Mouse (Mus musculus) heart, postnatal 10 days (tissue): ENCODE data around the gene Timm22. TPM values are rescaled to one million over a fixed set of nuclear protein-coding genes. Genes with fewer than 3 reads are reported as not detected.
A peak's percentile ranks its signal among the peaks of the same experiment; 100 is the strongest.

Experiments used
- DNase-seq, 2 experiments: peaks; one replicate each; pipeline ENCODE4 v3.0.0; 2021
- intact Hi-C: fragments of 180-260 bp; cut with DNase I; formaldehyde crosslinking; loops from one replicate; pipeline ENCODE4 v1.15.1; 2025
- total RNA-seq, 2 experiments: library from RNA; stranded (reverse); gene quantifications; 2 replicates each; pipeline ENCODE4 v1.2.3; 2021

Timm22 gene
- total RNA-seq, 2 experiments from 2014 or later: 43.4 to 51.7 TPM

GRCm38 (mm10) chr11:76387097-76387496, 19.7 kb upstream of the Timm22 start:
- intact Hi-C loops: no loop called here
- DNase-seq: no peak

GRCm38 (mm10) chr11:76388711-76389110, 18.0 kb upstream of the Timm22 start:
- DNase-seq: no peak
- intact Hi-C loops: no loop called here

DNA sequence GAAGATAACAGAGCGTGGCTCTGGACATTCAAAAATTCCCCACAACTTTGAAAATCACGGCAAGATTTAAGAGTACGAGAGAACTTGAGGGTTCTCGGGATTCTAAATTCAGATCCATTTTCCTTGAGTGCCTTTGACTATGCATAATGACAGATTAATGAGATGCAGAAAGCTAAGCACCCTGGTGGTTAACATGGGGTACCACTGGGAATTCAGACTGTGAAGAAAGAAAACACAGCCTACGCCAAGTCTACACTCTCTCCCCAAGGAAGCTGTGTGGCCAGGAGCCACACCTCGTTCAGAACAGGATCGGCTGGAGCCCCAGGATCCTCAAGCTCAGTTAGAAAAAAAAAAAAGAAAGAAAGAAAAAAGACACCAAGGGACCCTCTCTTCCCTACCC, 14.2 kb upstream of the Timm22 start:
- no peak for DNase-seq
- intact Hi-C loops: no loop called here

GRCm38 (mm10) chr11:76392996-76393395, 13.8 kb upstream of the Timm22 start:
- intact Hi-C loops: no loop called here
- DNase-seq: no peak

DNA sequence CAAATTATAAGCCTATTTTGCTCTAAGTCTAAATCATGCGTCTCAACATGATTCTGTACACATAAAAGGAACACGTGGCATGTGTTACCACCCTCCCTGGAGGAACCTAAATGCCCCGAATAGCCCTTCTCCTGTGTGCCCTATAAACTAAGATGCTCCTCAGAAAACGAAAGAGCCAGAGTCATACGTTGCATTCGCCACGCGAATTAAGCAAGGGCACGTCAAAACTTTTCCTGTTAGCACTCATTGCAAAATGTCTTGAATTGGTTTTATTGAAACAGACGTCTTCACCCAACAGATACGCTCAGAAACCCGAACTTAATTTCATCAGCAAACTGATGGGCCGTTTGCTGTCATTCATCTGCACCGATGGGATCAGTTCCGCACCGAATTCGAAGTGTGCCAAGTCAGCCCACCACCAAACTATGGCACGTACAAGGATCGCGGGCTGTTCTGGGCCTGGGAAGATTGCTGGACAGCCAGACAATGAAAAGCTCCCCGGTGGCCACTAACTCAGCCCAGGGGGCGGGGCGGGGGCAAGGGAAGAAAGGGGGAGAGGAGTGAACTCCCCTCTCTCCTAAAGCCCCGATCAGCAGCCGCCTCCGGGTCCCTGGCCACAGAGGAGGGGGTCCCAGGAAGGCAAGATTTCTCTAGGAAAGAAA, 9.0 kb upstream of the Timm22 start:
- intact Hi-C loops: loop anchor here (2.0 kb wide), 1 partner anchor 83 kb away; no protein-coding TSS in a partner anchor
- peak; percentile 45 to 46 for DNase-seq

DNA sequence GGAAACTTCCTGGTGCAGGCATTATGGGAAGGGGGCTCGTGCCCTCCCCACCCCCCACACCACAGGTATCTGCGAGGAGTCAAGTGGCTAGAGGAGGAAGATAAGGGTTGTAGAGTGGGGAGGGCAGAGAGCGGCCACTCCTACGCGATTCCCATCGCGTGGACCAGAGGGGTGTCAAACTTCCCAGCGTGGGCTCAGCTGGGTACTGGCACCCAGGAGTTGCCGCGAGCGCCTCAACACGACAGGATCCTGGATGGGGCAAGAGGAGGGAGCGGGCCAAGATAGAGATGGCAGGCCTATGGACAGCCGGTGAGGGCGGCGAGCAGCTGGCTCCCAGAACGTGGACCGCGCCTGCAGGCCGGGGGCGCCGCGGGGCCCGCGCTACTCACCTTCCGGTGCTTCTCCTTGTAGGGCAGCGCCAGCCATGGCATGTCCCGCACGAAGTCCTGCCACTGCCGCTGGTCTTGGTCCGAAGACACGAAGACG, 8.4 kb upstream of the Timm22 start:
- intact Hi-C loops: loop anchor here (2.0 kb wide), 1 partner anchor 84 kb away; no protein-coding TSS in a partner anchor
- DNase-seq: peak in 1 of 2 experiments; percentile 64

GRCm38 (mm10) chr11:76398798-76399586, 7.8 kb upstream of the Timm22 start, which contains the start of gene Nxn:
Gene Nxn (minus strand): TSS chr11:76399140.
- peak; percentile 94 to 96 for DNase-seq
- intact Hi-C loops: loop anchor here (2.0 kb wide), 1 partner anchor 84 kb away; no protein-coding TSS in a partner anchor

DNA sequence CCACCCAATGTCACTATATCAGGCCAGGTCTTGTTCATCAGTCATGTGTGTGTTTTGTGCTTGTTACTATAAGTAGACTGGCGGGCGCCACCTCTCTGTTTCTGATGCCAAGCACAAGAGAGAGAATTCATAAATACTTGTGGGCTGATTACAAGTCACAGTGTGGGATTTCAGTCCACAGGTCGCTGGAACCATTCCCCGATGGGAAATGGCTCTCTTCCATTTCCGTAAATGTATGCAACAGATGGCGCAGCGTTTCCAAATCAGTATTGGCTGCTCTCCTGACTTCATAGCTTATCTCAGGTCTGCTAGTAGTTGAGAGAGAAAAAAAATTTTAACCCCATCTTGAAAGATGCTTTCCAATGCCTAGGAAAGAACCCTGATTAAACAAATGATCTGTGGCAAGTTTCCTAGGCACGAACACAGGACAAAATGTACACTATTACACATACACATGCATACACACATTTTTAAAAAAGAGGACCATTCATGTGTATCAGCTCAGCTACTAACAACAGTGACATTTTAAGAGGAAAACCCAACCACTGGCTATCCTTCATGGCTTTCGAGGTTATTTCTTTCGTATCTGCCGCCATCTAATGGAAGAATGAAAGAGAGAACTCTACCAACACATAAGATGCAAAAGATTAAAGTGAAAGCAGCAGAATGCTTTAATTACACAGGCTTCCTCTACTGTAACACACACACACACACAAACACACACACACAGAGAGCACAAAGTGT, 7.0 kb upstream of the Timm22 start:
- intact Hi-C loops: loop anchor here (1.0 to 2.0 kb wide), 2 partner anchors 85 to 127 kb away; no protein-coding TSS in a partner anchor
- DNase-seq: peak; percentile 60 to 62

DNA sequence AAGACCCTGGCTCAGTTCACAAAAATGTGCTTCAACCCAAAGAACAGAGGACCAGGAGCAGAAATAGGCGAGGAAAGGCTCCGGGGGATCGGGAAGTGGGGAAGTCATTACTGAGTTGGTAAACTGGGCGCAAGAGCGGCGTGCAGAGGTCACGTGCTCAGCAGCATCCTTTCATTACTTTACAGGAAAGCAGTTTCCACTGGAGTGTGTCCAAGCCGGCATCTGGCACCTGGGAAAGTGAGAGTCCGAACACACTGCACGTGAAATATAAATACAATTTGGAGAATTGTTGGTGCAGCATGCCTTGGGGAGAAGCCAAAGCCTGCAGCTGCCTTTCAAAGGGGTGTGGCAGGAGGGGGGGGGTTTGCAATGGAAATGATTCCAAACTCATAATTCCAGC, 5.4 kb upstream of the Timm22 start:
- DNase-seq: peak; percentile 19 to 38
- intact Hi-C loops: no loop called here

DNA sequence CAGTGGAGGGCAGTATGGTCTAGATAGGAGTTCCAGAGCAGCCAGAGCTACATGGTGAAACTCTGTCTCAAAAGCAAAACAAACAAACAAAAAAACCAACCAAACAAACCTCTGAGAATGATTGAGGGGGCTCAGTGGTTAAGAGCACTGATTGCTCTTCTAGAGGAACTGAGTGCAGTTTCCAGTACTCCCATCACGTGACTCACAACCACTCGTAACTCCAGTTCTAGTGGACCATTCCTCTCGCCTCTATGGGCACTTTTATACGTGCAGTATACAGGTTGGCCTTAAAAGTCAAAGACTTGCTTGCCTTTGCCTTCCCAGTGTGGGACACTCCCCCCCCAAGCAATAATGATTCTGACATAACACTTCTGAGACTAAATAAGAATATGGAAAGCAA, 1.6 kb upstream of the Timm22 start:
- no peak for DNase-seq
- intact Hi-C loops: no loop called here

DNA sequence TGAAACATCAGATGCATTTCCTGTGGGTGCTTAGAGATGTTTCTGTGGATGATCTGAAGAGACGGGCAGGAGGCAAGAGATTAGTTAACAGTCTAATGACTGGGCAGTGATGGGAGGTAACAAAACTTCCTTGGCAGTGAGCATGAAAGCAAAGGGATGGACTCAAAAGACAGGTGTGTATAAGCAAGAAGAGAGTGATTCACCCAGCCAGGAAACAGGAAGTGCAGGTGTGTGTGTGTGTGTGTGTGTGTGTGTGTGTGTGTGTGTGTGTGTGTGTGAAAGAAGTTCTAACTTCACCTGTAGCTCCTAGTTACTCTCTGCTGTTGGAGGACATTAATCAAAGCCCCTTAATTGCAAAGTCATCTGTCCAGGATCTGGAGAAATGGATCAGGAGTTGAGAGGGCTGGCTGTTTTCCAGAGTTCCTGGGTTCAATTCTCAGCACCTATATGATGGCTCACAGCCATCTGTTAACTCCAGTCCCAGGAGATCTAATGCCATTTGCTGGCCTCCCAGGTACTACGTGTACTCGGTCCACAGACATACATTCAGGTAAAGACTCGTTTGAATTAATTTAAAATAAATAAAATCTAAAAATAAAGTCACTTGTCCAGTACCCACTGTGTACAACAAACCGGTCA, 1.0 kb upstream of the Timm22 start:
- intact Hi-C loops: loop anchor here (1.0 kb wide), 1 partner anchor 152 kb away; no protein-coding TSS in a partner anchor
- DNase-seq: no peak

GRCm38 (mm10) chr11:76410826-76411225, 4.1 kb downstream of the Timm22 start:
- DNase-seq: peak; percentile 54 to 79
- intact Hi-C loops: no loop called here

GRCm38 (mm10) chr11:76413202-76413601, 6.5 kb downstream of the Timm22 start:
- DNase-seq: no peak
- intact Hi-C loops: no loop called here

GRCm38 (mm10) chr11:76415001-76415400, 8.2 kb downstream of the Timm22 start:
- intact Hi-C loops: loop anchor here (5.0 kb wide), 1 partner anchor 77 kb away; no protein-coding TSS in a partner anchor
- DNase-seq: no peak

GRCm38 (mm10) chr11:76415985-76416384, 9.2 kb downstream of the Timm22 start:
- intact Hi-C loops: loop anchor here (5.0 kb wide), 1 partner anchor 76 kb away; no protein-coding TSS in a partner anchor
- no peak for DNase-seq

DNA sequence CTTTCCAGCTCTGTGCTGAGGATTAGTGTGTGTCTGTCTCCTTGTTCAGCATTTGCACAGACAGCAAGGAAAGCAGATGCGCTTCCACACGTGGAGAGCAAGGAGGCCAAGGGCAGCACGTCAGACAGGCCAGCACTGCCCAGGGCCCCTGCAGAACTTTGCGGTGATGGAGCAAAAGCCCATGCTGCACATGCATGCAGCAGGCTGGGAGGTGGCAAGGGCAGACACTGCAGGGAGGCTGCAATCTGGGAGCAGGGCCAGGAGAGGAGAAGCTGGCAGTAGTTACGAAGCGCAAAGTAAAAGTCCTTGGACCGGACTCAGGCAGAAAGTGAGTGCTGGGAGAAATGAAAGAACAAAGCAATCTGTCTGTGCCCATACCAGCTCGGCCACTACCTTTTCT, 11.7 kb downstream of the Timm22 start:
- DNase-seq: peak; percentile 58 to 59
- intact Hi-C loops: loop anchor here (5.0 kb wide), 1 partner anchor 74 kb away; no protein-coding TSS in a partner anchor

DNA sequence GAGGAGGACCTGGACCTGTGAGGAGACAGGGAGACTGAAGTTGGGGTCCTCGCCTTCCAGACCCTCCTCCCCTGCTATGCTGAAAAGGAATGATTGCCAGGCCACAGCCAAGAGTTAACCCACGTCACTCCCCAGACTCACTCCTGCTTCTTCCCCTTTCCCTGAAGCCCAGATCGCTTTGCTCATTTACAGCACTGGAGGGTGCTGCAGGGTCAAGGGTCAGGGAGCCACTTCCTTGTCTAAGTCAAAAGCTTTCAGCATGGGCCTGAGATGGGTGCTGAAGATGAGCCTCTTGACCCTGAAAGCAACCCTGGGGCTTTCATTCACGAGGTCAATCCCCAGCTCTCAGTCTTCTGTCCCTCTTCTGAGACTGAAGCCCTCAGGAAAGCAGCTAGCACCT, 12.4 kb downstream of the Timm22 start:
- peak in 1 of 2 experiments; percentile 50 for DNase-seq
- intact Hi-C loops: loop anchor here (1.0 to 5.0 kb wide), 2 partner anchors 35 to 73 kb away; no protein-coding TSS in a partner anchor

GRCm38 (mm10) chr11:76420896-76421295, 14.1 kb downstream of the Timm22 start:
- intact Hi-C loops: no loop called here
- DNase-seq: peak in 1 of 2 experiments; percentile 41

GRCm38 (mm10) chr11:76425749-76426148, 19.0 kb downstream of the Timm22 start:
- intact Hi-C loops: no loop called here
- DNase-seq: no peak

DNA sequence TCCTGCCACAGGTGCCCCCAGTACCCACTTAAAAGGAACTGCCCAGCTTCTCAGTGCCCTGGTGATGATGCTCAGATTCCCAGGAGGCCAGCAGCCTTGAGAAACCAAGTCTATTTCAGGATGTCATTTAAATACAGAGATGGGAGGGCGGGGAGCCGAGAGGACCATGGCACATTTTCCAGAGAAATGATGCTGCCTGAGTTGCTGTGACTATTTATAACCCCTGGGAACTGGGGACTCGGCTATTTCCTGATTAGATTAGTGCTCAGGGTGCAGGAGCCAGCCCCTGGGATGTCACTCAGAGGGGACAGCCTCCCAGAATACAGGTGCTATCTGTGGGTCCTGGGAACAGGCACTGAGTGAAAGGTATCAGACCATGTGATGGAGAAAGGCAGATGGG, 21.0 kb downstream of the Timm22 start:
- peak in 1 of 2 experiments; percentile 59 for DNase-seq

More for the DNA sequence above, 21.0 kb downstream of the Timm22 start:
- intact Hi-C loops: no loop called here
